Mouse (Mus musculus): Measurements from ENCODE around the gene Mrtfb.
"Not testable (repeated sequence)": the region's sequence is repeated elsewhere in the genome, so short reads cannot be mapped to it uniquely, and the experiment has no call there.

Gene Mrtfb

DNA sequence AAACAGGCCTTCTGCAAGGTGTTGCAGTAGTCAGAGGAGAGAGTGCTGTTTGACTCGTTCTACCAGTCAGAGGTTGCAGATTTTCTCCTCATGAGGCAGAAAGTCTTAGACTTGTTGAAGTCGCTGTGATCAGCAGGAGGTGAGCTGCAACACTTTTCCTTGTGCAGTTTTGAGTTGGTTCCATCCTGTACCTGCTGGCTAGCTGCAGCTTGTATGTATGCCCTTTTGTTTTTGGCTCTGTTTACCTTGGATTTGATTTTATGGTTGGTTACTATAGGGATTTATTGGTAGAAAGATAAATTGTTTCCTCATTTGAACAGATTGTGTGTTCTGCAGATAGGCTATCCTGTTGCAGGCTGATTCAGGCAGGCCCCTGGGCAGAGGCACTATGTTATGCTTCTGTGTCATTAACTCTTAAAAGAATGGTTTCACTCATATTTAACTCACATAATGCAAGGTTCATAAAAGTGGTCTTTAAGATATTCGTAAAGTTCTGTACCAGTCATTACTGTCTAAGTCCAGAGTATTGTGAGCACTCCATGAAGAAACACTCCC lies 11.1 kb downstream of the Mrtfb start:
- ATAC-seq (ENCODE audit: insufficient number of reproducible peaks, low FRiP score, low TSS enrichment) = no peak

DNA sequence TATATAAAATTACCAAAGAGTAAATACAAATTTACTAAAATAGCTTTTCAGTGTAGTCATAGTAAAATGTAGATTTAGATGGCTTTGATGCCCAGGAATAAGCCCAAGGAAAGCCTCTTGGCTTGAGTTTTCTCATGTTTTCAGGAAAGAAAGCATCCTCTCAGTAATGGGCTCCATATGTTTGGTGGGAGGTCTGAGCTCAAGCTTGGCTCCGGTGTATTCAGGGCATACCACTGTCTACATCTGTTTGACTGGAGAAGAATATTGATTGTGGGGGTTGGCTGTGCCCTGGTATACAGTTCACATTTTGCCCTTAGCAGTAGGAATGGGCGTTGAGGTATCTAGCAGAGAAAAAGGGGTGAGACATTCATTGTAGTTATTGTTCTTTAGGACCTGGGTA lies 13.1 kb downstream of the Mrtfb start:
- ATAC-seq (ENCODE audit: insufficient number of reproducible peaks, low FRiP score, low TSS enrichment) = no peak

DNA sequence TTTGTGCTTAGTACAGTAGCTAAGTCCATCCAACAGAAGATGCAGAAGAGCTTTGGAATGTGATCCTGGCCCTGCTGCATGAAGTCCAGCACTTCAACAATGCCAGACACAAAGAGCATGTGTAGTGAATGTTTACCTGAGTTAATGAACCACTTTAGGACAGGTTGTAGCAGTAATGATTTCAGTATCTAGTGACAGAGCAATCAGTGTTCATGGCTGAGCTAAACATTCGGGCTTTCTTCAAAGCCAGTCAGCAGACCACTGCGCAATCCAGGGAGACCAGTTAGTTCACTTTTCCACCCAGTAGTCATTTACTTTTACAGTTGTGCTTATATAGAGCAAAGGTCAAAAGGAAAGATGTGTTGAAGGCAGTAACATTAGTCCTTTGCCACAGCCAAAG lies 20.0 kb downstream of the Mrtfb start:
- ATAC-seq (ENCODE audit: insufficient number of reproducible peaks, low FRiP score, low TSS enrichment) = no peak

DNA sequence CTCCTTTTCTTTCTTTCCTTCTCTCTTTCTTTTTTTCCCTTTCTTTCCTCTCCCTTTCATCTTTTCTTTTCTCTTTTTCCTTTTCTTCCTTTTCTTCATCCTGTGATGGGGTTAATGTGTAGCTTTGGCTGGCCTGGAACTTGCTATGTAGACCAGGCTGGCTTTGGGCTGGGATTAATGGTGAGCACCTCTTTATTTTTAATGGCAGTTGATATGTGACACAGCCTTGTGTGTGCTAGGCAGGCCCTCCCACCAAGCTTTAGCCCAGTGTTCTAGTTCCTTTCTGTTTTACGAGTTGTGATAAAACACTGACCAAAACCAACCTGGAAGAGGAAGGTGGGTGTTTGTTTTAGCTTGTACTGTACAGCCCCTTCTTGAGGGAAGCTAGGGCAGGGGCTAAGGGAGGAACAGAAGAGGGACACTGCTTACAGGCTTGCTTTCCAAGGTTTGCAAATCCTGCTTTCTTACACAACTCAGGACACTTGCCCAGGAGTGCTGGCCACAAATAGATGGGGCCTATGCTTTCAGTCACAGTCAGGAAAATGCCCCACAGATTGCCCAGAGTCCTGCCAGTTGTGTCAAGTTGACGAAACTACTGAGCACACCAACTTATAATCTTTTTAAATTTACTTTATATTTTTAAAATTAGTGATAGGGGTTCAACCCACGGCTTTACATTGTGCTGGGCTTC lies 20.6 kb downstream of the Mrtfb start:
- ATAC-seq (ENCODE audit: insufficient number of reproducible peaks, low FRiP score, low TSS enrichment) = no peak

DNA sequence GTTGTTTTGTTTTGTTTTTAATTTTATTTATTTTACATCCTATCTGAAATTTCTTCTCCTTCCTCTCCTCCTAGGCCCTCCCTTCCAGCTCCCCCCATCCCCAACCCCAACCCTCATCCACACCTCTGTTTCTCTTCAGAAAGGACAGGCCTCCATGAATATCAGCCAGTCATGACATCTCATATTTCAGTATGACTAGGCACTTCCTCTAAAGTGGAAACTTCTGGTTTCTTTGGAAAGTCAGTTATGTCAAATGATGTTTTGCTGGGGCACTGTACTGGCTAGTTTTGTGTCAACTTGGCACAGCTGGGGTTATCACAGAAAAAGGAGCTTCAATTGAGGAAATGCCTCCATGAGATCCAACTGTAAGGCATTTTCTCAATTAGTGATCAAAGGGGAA lies 30.1 kb downstream of the Mrtfb start:
- ATAC-seq (ENCODE audit: insufficient number of reproducible peaks, low FRiP score, low TSS enrichment) = not testable (repeated sequence)

DNA sequence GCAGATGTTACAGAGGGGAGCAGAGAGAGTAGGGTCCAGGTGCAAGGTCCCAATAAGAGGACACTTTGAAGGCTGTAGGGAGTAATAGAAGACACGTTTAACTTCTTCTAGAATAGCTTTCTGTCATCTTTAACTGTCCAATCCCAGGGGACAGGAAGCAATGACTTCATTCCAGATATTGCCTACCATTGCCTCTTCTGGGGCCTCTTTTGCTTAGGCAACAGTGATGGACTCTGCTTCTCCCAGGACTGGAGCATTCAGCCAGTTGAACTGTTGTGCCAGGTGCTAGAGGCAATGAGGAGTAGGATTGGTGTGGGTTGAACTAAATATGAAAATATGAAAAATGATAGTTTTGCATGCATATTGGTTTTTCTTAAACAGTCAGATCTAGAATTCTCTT lies 41.6 kb downstream of the Mrtfb start:
- no peak for ATAC-seq (ENCODE audit: insufficient number of reproducible peaks, low FRiP score, low TSS enrichment)

DNA sequence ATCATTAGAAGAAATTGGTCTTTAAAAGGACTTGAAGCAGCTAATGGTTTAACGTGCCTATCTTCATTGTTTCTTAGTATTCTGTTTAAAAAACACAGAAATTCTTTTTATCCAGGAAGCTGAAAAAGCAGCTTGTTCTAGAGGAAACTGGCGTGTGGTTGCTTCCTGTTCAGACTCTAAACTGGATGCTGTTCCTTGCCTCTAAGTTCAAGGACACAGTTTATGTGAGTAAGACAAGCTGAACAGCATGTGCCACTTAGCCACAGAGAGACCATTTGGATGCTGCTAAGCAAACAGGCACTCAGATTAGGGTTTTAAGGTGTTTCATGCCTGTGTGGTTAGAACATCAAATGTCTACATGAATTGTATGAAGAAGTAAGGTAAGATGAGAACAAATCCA lies 42.7 kb downstream of the Mrtfb start:
- ATAC-seq (ENCODE audit: insufficient number of reproducible peaks, low FRiP score, low TSS enrichment) = no peak

DNA sequence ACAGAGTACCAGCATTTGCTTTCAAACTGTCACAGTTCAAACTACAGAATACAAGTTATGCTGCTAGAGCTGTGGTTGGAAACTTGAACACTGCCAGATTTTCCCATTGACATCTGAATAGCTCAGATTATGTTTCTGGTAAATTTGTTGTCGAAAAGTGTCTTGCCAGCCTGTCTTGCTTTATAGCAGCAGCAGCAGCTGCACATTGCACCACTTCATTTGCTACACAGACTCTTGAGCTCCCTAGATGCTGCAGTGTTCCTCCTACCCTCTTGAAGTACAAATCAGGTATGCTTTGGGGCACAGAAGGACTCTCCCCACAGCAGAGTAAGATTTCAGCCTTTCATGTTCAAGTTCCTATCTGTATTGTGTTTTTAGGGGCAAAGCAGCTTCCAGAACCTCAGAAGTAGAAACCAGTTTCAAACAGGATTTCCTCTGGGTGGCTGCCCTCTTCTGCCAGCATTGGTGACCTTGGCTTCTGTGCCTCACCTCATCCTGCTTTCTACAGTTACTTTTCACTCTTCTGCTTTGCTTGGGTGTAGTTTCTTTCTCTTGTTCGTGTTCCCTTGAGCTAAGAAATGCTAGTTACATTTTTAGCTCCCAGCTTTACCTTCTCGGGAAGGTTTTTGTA lies 49.9 kb downstream of the Mrtfb start:
- ATAC-seq (ENCODE audit: insufficient number of reproducible peaks, low FRiP score, low TSS enrichment) = no peak

DNA sequence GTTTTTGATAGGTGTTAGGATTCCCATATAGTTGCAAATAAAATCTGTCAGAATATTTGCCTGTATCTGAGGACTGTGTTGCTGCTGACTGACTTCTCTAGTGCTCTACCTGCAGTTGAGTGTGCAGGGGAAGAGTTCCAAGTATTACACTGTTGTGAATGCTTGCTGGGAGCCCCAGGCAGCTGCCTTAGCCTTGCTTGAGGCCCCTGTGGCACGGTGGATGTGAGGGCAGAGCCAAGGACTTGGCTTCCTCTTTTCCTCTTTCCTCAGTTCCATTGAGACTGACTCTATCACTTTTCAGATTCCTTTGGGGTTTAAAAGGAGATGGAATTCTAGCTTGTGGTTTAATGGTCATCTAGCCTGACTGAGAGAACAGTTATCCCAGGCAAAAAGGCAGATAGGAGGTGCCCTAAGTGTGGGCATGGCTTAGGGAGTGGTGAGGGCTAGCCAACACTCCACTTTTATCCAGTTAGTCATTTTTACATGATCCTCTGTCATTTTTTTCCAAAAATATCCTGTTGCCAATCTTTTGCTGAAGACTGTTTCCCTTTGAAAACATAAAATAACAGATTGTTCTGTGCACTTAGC lies 53.9 kb downstream of the Mrtfb start:
- no peak for ATAC-seq (ENCODE audit: insufficient number of reproducible peaks, low FRiP score, low TSS enrichment)

DNA sequence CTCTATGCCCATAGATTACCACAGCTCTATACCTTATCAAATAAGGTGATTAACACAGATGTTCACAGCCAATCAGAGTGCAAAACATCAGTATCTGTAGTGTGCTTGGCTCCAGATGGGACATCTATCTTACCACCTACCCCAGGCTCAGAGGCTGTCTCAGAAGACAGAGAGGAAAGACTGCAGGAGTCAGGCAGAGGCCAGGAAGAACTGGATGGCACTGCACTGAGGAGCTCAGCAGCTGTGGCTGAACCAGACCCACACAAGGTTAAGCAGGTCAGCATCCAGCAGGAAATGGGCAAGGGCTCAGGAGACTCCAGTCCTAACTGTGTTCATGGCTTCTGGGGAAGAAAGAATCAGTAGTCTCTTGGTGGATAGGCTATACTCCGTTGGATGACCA lies 55.1 kb downstream of the Mrtfb start:
- no peak for ATAC-seq (ENCODE audit: insufficient number of reproducible peaks, low FRiP score, low TSS enrichment)

DNA sequence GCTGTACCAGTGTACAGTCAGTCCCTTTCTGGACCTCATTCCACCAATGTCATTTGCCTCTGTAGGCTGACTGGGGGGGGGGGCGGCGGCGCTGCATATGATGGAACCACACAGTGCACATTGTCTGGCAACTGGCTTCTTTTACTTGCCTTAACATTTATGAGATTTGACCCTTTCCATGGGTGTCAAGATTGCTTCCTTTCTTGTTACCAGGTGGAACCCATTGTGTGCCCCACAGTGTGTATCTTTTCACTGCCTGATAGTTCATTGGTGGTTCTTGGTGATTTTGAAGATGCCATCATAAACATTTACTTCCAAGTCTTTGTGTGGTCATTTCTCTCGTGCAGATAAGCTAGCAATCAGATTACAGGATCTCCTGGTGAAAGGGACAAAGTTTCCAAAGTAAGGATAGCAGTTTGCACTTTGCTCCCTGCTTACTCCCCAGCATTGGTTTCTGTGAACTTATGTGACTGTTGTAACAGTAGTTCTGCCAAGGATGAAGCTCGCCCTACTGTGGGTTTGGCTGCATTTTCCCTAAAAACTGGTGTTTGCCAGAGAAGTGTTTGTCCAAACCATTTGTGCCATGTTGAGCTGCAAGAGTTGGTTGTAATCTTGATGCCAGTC lies 56.9 kb downstream of the Mrtfb start:
- ATAC-seq (ENCODE audit: insufficient number of reproducible peaks, low FRiP score, low TSS enrichment) = no peak

DNA sequence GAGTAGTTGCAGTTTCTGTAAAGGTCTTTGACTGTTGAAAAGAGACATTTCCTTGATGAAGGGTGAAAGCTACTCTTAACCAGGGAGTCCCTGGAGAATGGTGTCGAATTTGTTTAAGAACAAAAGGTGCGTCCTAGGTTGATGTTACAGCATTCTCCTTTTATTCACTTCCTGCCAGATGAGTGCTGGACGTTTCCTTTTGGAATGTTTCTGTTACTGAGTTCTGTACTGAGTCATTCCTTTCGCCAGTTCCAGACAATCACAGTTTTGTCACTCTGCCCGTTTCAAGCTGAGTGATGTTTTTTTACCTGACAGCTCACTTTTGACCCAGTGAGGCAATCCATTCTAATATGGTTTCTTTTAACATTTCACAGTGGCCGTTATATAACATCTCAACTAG lies 67.5 kb downstream of the Mrtfb start:
- ATAC-seq (ENCODE audit: insufficient number of reproducible peaks, low FRiP score, low TSS enrichment) = no peak

DNA sequence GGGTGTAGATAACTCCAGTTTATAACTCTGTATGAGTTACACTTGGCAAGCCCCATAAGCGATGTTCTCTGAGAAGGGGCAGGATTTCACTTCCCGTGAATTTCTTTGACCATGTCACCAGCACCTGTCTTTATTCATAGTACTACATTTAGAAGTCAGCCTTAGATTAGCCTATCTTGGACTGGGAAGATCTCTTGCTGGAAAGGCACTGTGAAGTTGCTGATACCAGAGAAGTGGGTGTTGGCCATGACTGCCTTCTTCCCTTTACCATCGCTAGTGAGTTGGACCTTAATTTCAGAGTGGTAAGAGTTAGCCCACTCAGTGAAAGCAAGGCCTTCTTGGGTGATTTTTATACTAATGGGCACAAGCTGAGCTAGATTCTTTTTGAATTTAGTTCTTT lies 70.3 kb downstream of the Mrtfb start:
- no peak for ATAC-seq (ENCODE audit: insufficient number of reproducible peaks, low FRiP score, low TSS enrichment)

DNA sequence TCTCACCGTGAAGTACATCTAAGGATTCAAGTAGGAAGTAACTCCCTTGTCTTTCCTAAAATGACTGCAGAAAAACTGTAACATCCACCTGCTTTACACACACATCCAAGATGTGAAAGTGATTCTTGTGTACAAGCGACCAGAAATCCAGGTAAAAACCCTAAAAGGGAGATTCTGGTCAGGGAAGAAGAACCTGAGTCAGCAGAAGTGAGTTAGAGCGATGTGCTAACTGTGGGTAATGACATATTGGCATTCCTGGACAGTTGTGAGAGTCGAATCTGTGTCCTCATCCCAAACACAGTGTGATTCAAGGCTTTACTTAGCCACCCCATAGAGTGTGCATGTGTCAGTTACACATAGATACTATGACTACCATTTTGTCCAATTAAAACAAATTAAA lies 72.4 kb downstream of the Mrtfb start:
- ATAC-seq (ENCODE audit: insufficient number of reproducible peaks, low FRiP score, low TSS enrichment) = no peak

DNA sequence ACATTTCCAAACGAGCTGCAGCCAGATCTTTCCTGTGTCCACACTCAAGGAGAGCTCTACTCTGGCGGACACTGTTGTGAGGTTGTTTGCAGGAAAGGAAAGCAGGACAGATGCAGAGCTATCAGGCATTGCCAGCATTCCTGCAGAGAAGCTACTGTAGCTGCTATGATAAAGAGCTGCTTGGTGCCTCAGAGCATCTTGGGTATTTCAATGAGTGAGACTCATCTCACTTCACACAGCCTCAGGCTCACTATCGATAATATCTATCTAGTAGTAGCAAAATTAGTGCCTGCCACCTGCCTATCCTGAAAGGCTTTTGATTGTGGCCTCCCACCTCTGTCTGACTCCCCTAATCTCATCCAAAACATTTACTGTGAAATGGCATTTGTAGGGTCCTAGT lies 73.4 kb downstream of the Mrtfb start:
- no peak for ATAC-seq (ENCODE audit: insufficient number of reproducible peaks, low FRiP score, low TSS enrichment)

DNA sequence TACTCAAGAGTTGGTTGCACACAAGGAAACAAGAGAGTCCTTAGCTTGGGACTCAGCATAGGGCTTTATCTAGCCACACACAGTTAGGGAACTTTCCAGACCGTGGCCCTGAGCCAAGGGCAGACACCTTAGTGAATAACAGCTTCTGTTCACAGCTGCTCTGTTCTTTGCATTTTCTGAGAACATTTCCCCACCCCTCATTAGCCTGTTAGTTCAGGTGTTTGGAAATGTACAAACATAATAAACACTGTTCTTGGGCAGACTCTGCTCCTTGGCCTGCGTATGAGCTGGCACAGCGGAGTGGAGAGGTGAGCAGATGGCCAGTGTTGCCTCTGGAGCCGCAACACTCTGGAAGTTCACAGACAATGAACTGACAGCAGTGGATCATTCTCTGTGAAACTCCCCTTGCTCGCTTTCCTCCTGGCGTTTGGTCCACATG lies 74.0 kb downstream of the Mrtfb start:
- peak; percentile 40 for ATAC-seq (ENCODE audit: insufficient number of reproducible peaks, low FRiP score, low TSS enrichment)

DNA sequence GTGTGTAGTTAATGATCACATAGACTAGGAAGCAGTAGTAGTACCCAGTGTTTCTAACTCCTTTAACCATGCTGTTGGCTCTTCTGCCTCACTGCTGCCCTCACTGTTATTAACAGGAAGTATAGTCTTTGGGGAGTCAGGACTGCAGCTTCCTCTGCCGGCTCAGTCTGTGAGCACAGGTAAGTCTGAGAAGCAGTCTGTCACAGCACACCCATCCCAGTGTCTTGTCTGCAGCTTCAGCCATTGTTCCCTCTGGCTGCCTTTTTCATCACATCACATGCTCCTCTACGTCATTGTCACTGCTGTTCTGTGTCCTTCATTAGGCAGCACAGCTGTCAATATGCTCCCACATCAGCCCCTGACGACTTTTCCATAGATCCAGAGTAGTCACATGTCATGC lies 75.6 kb downstream of the Mrtfb start:
- ATAC-seq (ENCODE audit: insufficient number of reproducible peaks, low FRiP score, low TSS enrichment) = no peak

DNA sequence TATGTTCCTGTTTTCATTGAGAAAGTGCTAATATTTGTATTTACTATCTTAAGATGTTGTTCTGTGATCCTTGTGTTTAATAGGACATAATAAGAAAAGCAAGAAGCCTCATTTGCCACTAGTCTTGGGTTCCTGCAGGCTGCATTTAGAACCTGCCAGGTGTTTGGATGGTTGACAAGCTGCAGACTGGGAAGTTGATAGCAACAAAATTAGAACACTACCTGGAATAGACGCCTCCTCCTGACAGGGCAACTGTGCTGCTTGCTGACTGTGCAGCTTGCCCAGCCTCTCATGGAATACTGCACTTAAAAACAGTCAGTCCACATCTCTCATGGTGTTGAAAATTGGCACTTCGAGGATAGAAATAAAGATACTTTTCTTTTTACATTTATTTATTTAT lies 76.3 kb downstream of the Mrtfb start:
- ATAC-seq (ENCODE audit: insufficient number of reproducible peaks, low FRiP score, low TSS enrichment) = no peak

DNA sequence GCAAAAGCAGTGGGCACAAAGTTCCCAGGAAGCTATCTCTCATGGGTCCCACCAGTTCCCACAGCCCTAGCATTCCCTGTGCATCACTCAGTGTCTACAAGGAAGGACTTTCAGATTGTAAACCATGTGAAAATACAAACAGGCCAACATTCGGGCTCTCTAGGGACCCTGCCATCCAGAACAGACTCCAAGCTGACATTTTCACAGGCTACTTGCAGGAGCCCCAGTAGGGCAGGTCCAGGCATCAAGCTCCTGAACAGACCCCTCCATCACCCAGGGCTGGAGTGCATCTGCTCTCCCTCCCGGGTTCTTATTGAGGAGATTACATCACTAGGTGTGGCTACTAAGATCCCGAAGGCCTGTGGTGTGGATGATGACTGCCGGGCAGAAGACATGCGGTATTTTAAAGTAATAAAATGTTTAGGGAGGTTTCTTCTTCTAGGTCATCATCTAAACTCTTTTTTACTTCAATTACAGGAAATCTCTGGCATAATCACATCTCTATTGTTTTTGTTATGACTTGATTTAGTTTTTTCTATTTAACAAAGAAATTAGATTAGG lies 77.6 kb downstream of the Mrtfb start:
- no peak for ATAC-seq (ENCODE audit: insufficient number of reproducible peaks, low FRiP score, low TSS enrichment)

DNA sequence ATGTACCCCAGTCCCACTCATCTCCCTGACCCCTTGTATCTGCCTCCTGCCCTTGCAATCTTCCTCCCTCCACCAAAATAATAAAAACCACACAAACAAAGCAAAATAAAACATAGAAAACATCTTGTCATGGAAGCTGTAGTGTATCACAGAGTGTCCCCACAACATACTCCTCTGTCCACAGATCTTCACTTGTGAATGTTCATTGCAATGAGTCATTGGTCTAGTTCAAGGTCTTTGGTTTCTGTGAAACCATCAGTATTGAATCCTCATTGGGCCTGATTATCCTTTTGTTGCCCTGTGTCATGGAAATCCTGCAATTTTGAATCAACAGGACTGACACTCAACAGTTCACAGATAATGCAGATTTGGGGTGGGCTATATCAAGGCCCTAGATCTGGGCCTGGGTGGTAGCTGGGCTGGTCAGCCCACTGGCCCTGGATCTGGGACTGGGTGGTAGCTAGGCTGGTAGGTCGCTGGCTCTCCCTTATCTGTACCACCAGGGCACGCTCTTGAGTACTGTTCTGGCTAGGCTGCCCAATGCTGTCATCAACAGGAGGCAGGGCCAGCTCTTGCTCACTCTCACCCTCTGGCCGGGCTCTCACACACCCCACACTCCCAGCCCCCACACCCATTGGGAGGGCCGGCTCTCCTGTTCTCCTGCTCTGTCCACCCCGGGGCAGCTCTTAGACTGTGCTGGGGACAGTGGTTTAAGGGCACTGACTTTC lies 80.4 kb downstream of the Mrtfb start:
- ATAC-seq (ENCODE audit: insufficient number of reproducible peaks, low FRiP score, low TSS enrichment) = no peak
